7 mouse cellular contexts compared by ENCODE assay signal in genomic region chr2:180041577-180042255, GRCm38 (mm10). TPM values are rescaled to one million over a fixed set of nuclear protein-coding genes. Genes with fewer than 3 reads are reported as not detected.
A peak's percentile ranks its signal among the peaks of the same experiment; 100 is the strongest.
DNase-seq lines count a peak whose midpoint lies in the region; ATAC-seq and TF ChIP-seq lines count a peak whose summit lies in the region.

No protein-coding gene starts in this region.

- peak; percentile 46 for ATAC-seq in heart, embryonic 14.5 days (ENCODE audit: insufficient number of reproducible peaks, insufficient read depth, low FRiP score, low read depth)
- ATAC-seq in lung, postnatal 0 days, result peak; percentile 26

- no peak for TF ChIP-seq EP300 in lung, postnatal 0 days (IDR thresholded peaks at IDR 0.05)

- TF ChIP-seq CTCF in cortical plate, adult 2 months (IDR thresholded peaks at IDR 0.05; ENCODE audit: extremely low read depth, insufficient read depth, low read length), result no peak
- TF ChIP-seq CTCF in lung, postnatal 0 days (IDR thresholded peaks at IDR 0.05), result no peak

- H3K27ac ChIP-seq in cortical plate, adult 2 months (ENCODE audit: insufficient read depth, low read length), result peak overlapping the region; percentile 99
- peak overlapping the region; percentile 65 to 90 for H3K27ac ChIP-seq in heart, embryonic 14.5 days (replicated peaks in 1 of 2; ENCODE audit: control insufficient read depth in 1 of 2, insufficient read depth in 1 of 2, low read depth in 2 of 2, low read length in 2 of 2)
- peak overlapping the region; percentile 91 for H3K27ac ChIP-seq in lung, postnatal 0 days (ENCODE audit: low read length)

- H3K9ac ChIP-seq in heart, embryonic 14.5 days (ENCODE audit: low read length), result peak overlapping the region; percentile 94
- H3K9ac ChIP-seq in lung, postnatal 0 days (replicated peaks; ENCODE audit: low read depth), result peak overlapping the region; percentile 87

- H3K4me3 ChIP-seq in cortical plate, adult 2 months (ENCODE audit: insufficient read depth, low read length), result peak overlapping the region; percentile 97
- H3K4me3 ChIP-seq in heart, embryonic 14.5 days (ENCODE audit: control insufficient read depth in 1 of 2, insufficient read depth in 1 of 2, low read depth in 1 of 2, low read length in 2 of 2), result peak overlapping the region; percentile 85 to 99
- peak overlapping the region; percentile 95 for H3K4me3 ChIP-seq in lung, postnatal 0 days (ENCODE audit: low read depth, low read length)

- peaks cover 29% of the 10 kb centered on the region for H3K36me3 ChIP-seq in heart, embryonic 14.5 days (ENCODE audit: control insufficient read depth, insufficient read depth, low read length)
- H3K36me3 ChIP-seq in lung, postnatal 0 days (ENCODE audit: insufficient read depth, low read length), result peaks cover 7% of the 10 kb centered on the region; the same call in 1 of the 2 replicates

- H3K4me1 ChIP-seq in cortical plate, adult 2 months (ENCODE audit: control insufficient read depth, insufficient read depth, low read length), result peaks cover 11% of the 10 kb centered on the region
- H3K4me1 ChIP-seq in heart, embryonic 14.5 days (ENCODE audit: control insufficient read depth in 2 of 2, insufficient read depth in 2 of 2, low read length in 2 of 2), result peaks cover 3 to 26% of the 10 kb centered on the region in 2 experiments
- peaks cover 5% of the 10 kb centered on the region; the same call in 1 of the 2 replicates for H3K4me1 ChIP-seq in lung, postnatal 0 days (ENCODE audit: insufficient read depth, low read depth, low read length)

- TF ChIP-seq POLR2A in cortical plate, adult 2 months (IDR thresholded peaks at IDR 0.05; ENCODE audit: extremely low read depth, insufficient read depth, low read length), result no peak

- WGBS in heart, embryonic 14.5 days, result under 1% methylated on average over 64 of the region's 66 CpGs
- under 1% methylated on average over 64 of the region's 66 CpGs for WGBS in lung, postnatal 0 days

- peak; percentile 12 to 26 for DNase-seq in urinary bladder, postnatal 36 days (ENCODE audit: low spot score in 2 of 2)
- no peak for DNase-seq in urinary bladder, postnatal 10 days (ENCODE audit: low spot score)
- DNase-seq in kidney, postnatal 36 days, result peak; percentile 40 to 68
- DNase-seq in lung, postnatal 0 days (ENCODE audit: low spot score), result peak; percentile 58
- peak; percentile 44 to 55 for DNase-seq in right cerebral cortex, adult 2 months (ENCODE audit: low spot score in 2 of 2)

- H3K27me3 ChIP-seq in heart, embryonic 14.5 days (ENCODE audit: control insufficient read depth, insufficient read depth, low read length), result no peaks in the 10 kb centered on the region
- no peaks in the 10 kb centered on the region for H3K27me3 ChIP-seq in lung, postnatal 0 days (replicated peaks; ENCODE audit: insufficient read depth, low read length)

- H3K4me2 ChIP-seq in heart, embryonic 14.5 days (ENCODE audit: low read length), result peak overlapping the region; percentile 98
- H3K4me2 ChIP-seq in lung, postnatal 0 days (replicated peaks; ENCODE audit: low read depth, low read length), result peak overlapping the region; percentile 99

- H3K9me3 ChIP-seq in heart, embryonic 14.5 days (ENCODE audit: control insufficient read depth, low read length), result no peaks in the 10 kb centered on the region
- H3K9me3 ChIP-seq in lung, postnatal 0 days (ENCODE audit: low read length), result no peaks in the 10 kb centered on the region

RNA-seq across cellular contexts. Expression of gene Psma7, which starts 0.5 kb away (rescaled TPM):
- 211 and 215 TPM in 2 replicates for polyA plus RNA-seq in cortical plate, adult 2 months (2012; rRNA removed)
- polyA plus RNA-seq in heart, embryonic 14.5 days (2014; fragmentation: Nextera tagmentation; extraction: Ambion mirVana), result 410 and 434 TPM in 2 replicates
- polyA plus RNA-seq in lung, postnatal 0 days (2015; fragmentation: Nextera tagmentation; extraction: Ambion mirVana), result 334 and 385 TPM in 2 replicates

RNA-seq across cellular contexts. Expression of gene Ss18l1, which starts 0.6 kb away (rescaled TPM):
- polyA plus RNA-seq in cortical plate, adult 2 months (2012; rRNA removed), result 30.9 and 33.8 TPM in 2 replicates
- 3.6 and 3.9 TPM in 2 replicates for polyA plus RNA-seq in heart, embryonic 14.5 days (2014; fragmentation: Nextera tagmentation; extraction: Ambion mirVana)
- polyA plus RNA-seq in lung, postnatal 0 days (2015; fragmentation: Nextera tagmentation; extraction: Ambion mirVana), result 2.0 and 2.4 TPM in 2 replicates

RNA-seq across cellular contexts. Expression of gene Lsm14b, which starts 16.9 kb away (rescaled TPM):
- 78.0 and 80.6 TPM in 2 replicates for polyA plus RNA-seq in cortical plate, adult 2 months (2012; rRNA removed)
- 4.8 and 5.3 TPM in 2 replicates for polyA plus RNA-seq in heart, embryonic 14.5 days (2014; fragmentation: Nextera tagmentation; extraction: Ambion mirVana)
- polyA plus RNA-seq in lung, postnatal 0 days (2015; fragmentation: Nextera tagmentation; extraction: Ambion mirVana), result 6.5 and 7.0 TPM in 2 replicates

RNA-seq across cellular contexts. Expression of gene Mtg2, which starts 28.7 kb away (rescaled TPM):
- polyA plus RNA-seq in cortical plate, adult 2 months (2012; rRNA removed), result 27.4 and 28.4 TPM in 2 replicates
- polyA plus RNA-seq in heart, embryonic 14.5 days (2014; fragmentation: Nextera tagmentation; extraction: Ambion mirVana), result 24.9 and 27.9 TPM in 2 replicates
- 18.7 and 18.9 TPM in 2 replicates for polyA plus RNA-seq in lung, postnatal 0 days (2015; fragmentation: Nextera tagmentation; extraction: Ambion mirVana)
